Mouse (Mus musculus) left cerebral cortex, adult 8-10 months (tissue): ENCODE results near the gene Ifrd2. TPM values are rescaled to one million over a fixed set of nuclear protein-coding genes. Genes with fewer than 3 reads are reported as not detected.

Source experiments
- DNase-seq, 2 experiments: peaks; one replicate each; pipeline ENCODE4 v3.0.0; 2022; ENCODE audit warnings: low spot score in 2 of 2
- total RNA-seq, 4 experiments: library from RNA; stranded (reverse); gene quantifications; 2 replicates each; pipeline ENCODE4 v1.2.4; 2022

Ifrd2 gene
- total RNA-seq, 4 experiments from 2014 or later = 11.3 to 15.5 (median 15.3) TPM

GRCm38 (mm10) chr9:107634406-107635278, 47.2 kb downstream of the Ifrd2 start:
- DNase-seq = no peak

GRCm38 (mm10) chr9:107635279-107636028, 48.0 kb downstream of the Ifrd2 start, which contains the start of gene Gnai2:
Gnai2 (minus strand) TSS chr9:107635367.
- DNase-seq = peak; percentile 81 to 93

- no peak for DNase-seq
Measured at GRCm38 (mm10) chr9:107637070-107637469, 49.6 kb downstream of the Ifrd2 start.

- no peak for DNase-seq
Measured at GRCm38 (mm10) chr9:107640257-107640772, 52.9 kb downstream of the Ifrd2 start.

- DNase-seq = no peak
Measured at GRCm38 (mm10) chr9:107641666-107642065, 54.2 kb downstream of the Ifrd2 start.

Other genes starting within 250 kb of the Ifrd2 start
- 10 to 100 TPM; 14.9 to 20.6 (median 18.7) TPM for gene Hemk1, start 249.3 kb upstream of the Ifrd2 start, total RNA-seq
- gene 6430571L13Rik, start 247.0 kb upstream of the Ifrd2 start, total RNA-seq = 1 to 10 TPM; 5.6 to 7.1 (median 6.2) TPM
- 10 to 100 TPM; 37.3 to 49.0 (median 44.8) TPM for gene Cacna2d2, start 188.0 kb upstream of the Ifrd2 start, total RNA-seq
- 10 to 100 TPM; 36.2 to 37.2 (median 36.9) TPM for gene Tmem115, start 53.7 kb upstream of the Ifrd2 start, total RNA-seq
- 10 to 100 TPM; 16.3 to 20.6 (median 19.2) TPM for gene Cyb561d2, start 45.4 kb upstream of the Ifrd2 start, total RNA-seq
- gene Nprl2, start 45.4 kb upstream of the Ifrd2 start, total RNA-seq = 10 to 100 TPM; 40.8 to 42.3 (median 41.8) TPM
- gene Zmynd10, start 40.3 kb upstream of the Ifrd2 start, total RNA-seq = 1 to 10 TPM; 5.1 to 8.3 (median 6.3) TPM
- gene Rassf1, start 36.1 kb upstream of the Ifrd2 start, total RNA-seq = 10 to 100 TPM; 15.8 to 18.5 (median 16.9) TPM
- 10 to 100 TPM; 90.7 to 97.1 (median 92.8) TPM for gene Tusc2, start 24.4 kb upstream of the Ifrd2 start, total RNA-seq
- 10 to 100 TPM; 13.0 to 18.0 (median 15.4) TPM for gene Hyal2, start 19.7 kb upstream of the Ifrd2 start, total RNA-seq
- gene Hyal1, start 10.7 kb upstream of the Ifrd2 start, total RNA-seq = 1 to 10 TPM; 4.9 to 9.5 (median 6.8) TPM
- gene Naa80, start 8.8 kb upstream of the Ifrd2 start, total RNA-seq = 10 to 100 TPM in 3 of 4 experiments, 1 to 10 TPM in 1; 9.1 to 17.4 (median 13.3) TPM
- gene Hyal3, start 6.8 kb upstream of the Ifrd2 start, total RNA-seq = 1 to 10 TPM; 1.0 to 1.7 (median 1.1) TPM
- gene Sema3b, start 21.6 kb downstream of the Ifrd2 start, total RNA-seq = 1 to 10 TPM; 5.1 to 5.9 (median 5.3) TPM
- 100 to 1,000 TPM; 239 to 252 (median 247) TPM for gene Gnai2, start 47.7 kb downstream of the Ifrd2 start, total RNA-seq
- gene Slc38a3, start 81.9 kb downstream of the Ifrd2 start, total RNA-seq = 10 to 100 TPM; 82.5 to 94.5 (median 86.9) TPM
- gene Gnat1, start 92.1 kb downstream of the Ifrd2 start, total RNA-seq = 1 to 10 TPM in 1 of 4 experiments, under 1 TPM in 3; 0.32 to 1.0 (median 0.62) TPM
- 10 to 100 TPM; 14.5 to 17.6 (median 16.0) TPM for gene Sema3f, start 122.8 kb downstream of the Ifrd2 start, total RNA-seq
- 100 to 1,000 TPM; 117 to 136 (median 126) TPM for gene Rbm5, start 183.4 kb downstream of the Ifrd2 start, total RNA-seq